Mouse (Mus musculus) left cerebral cortex, adult 9 months (tissue): ENCODE data around the gene Creb3l2.

Experiments used
- DNase-seq, 2 experiments: peaks; one replicate each; pipeline ENCODE4 v3.0.0; 2022; ENCODE audit warnings: low spot score in 2 of 2

Creb3l2 gene

DNA sequence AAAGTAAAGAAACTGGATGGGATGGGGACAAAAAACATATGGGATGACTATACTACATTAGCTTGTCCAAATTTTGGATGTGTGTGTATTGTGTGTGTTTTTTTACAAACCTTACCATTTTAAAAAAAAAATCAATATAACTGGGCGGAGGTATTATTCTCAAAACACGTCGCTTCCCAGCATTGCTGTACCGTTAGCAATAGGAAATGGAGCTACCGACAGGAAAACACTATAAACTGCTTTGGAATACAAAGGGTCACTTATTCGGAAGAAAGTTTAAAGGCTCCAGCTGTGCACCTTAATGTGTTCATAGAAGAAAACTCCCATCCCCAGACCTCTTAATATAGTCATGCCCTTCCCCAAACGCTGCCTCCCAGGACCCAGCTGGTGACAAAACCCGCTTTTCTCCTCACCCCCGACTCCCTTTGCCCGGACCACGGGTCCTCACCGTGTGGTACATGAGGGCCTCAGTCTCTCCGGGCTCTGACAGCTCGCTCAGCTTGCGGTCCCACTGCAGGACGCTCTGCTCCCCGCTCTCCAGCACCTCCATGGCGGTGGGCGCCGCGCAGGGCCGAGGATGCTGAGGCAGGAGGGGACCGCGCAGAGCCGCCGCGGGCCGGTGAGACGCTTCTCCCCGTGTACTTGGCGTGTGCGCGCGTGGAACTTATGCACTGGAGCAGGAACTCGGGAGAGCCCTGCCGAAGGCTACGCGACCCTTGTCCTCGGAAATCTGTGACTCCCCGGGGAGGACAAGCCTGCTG is 515 bp downstream of the Creb3l2 start:
- DNase-seq = no peak

GRCm38 (mm10) chr6:37440491-37441250 is 1.3 kb downstream of the Creb3l2 start:
- DNase-seq = no peak

DNA sequence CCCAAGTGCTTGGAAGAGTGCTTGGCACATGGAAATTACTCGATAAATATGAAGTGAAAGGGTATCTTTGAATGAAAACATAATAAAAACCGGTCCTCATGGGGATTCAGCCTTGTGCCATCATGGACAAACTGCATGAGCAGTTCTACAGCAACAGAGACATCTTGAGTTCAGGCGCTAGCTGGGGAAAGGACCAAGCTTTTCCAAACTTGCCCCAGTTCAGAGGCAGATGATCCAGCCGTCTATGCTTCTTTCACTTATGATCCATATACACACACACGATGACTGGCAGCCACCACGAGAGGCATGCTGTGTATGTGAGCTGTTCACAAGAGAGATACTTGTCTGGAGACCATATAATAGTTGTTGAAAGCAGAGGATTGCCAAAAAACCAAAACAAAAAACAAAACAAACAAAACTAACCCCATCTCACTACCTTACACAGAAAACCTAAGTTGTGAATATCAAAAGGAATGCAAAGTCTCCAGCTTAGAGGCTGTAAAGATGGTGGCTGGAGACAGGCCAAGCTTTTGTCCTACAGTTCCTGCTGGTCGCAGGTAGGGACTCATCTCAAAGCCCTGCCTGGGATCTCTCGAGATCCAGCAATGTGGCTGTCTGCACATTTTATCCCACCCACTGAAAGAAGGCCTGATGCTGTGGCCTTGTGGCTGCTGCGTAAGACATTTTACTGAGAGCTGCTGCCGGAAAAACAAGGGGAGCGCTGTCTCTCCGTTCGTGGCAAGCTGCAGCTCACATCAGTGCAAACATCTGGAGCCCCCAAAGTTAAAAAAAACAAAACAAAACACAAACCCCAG is 2.1 kb downstream of the Creb3l2 start:
- no peak for DNase-seq

GRCm38 (mm10) chr6:37438510-37438909 is 3.4 kb downstream of the Creb3l2 start:
- no peak for DNase-seq

DNA sequence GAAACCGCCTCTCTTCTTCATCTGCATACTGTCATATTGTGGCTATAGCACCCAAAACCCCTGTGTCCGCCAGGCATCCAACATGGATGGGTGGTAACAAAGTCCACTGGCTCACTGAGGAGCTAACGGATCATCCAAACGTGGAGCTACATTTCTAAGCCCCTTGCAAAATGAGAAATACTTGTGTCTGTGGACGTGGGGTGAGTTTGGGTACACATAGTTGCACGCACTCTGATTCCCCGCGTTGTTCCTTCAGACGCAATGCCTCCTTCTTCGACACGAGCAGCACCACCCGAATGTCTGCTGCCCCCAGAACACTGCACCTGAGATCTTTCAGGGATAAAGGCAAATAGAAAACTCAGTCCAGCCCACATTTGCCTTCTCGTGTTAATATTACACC is 4.9 kb downstream of the Creb3l2 start:
- no peak for DNase-seq

- no peak for DNase-seq
These were observed 6.6 kb downstream of the Creb3l2 start for GRCm38 (mm10) chr6:37435391-37435790.

DNA sequence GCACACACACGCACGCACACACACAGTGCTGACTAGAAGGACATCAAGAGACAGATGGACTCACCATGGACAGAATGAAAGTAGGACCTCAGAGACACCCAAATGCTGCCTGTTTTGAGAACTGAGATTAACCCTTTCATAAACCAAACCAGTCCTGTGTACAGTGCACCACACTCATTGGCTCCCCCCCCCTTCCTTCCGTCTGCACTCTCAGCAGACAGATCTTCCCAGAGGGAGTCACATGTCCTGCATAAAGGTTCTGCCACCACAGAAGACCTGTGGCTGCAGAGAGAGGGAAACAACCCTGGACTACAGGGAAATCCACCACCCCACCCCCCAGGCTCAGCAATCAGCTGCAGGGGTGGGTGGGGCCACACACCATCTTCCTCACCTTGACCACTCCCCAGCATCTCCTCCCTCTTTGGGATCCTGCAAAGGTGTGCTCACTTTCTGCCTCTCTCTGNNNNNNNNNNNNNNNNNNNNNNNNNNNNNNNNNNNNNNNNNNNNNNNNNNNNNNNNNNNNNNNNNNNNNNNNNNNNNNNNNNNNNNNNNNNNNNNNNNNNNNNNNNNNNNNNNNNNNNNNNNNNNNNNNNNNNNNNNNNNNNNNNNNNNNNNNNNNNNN is 12.0 kb downstream of the Creb3l2 start:
- no peak for DNase-seq

- no peak for DNase-seq
These were observed 13.0 kb downstream of the Creb3l2 start for GRCm38 (mm10) chr6:37428947-37429346.

- DNase-seq = no peak
These were observed 13.9 kb downstream of the Creb3l2 start for GRCm38 (mm10) chr6:37428044-37428443.

GRCm38 (mm10) chr6:37426615-37427014 is 15.3 kb downstream of the Creb3l2 start:
- no peak for DNase-seq

DNA sequence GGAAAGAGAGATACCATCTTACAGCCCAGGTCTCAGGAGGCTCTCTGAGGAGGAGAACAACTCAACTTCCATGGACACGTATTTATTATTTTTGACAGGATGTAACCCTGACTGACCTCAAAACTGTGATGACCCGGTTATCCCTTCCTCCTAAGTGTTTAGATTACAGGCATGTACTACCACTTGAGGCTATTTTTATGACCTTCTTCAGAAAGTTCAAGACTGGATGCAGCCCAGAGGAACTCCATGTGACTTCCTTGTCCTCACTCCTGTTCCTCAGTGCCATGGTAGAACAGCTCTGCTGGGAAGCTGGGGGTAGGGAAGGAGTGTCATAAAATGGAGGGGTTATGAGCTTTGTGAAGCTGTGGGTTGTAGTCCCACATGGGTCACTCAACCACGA is 16.1 kb downstream of the Creb3l2 start:
- DNase-seq = no peak

GRCm38 (mm10) chr6:37425075-37425474 is 16.9 kb downstream of the Creb3l2 start:
- DNase-seq = no peak

- no peak for DNase-seq
These were observed 17.6 kb downstream of the Creb3l2 start for GRCm38 (mm10) chr6:37424374-37424773.

DNA sequence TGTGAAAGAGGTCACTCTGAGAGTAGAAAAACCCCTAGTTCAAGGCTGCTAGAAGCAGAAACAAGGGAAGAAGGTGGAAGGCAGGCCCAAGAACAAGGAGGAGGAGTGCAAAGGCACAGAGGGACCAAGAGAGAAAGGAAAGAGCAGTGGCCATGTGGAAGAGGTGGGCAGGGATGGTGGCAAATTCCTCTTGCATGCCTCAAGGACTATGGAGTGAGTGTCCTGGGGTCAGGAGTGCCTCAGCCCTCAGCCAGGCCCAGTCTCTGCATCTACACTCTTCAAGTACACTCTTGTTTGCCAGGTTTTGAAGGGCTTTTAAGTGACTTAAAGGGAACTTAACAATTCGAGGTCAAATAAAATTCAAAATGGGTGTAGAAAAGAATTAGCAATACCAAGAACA is 18.6 kb downstream of the Creb3l2 start:
- no peak for DNase-seq

GRCm38 (mm10) chr6:37421124-37421523 is 20.8 kb downstream of the Creb3l2 start:
- DNase-seq = no peak

DNA sequence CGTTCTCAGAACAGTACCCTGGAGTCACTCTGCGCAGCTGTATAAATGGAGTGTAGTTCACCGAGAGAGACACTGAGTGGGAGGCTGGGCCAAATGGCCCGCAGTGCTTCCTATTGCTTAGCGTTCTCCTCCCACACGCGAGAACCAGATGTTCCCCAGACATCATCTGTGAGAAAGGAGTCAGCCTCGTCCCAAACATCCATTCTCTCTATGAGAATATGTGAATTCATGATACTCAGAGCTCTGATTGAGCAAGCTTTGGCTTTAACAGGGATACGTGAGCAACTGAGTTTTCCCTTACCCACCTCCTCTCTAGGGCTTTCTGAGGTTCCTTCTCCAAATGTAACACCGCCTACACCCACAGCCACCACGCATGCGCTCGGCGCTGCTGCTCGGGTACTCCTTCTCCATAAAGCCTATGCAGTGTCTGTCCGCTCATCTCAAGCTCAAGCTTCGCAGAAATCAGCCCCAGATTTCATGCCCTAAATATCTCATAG is 22.5 kb downstream of the Creb3l2 start:
- peak; percentile 89 to 94 for DNase-seq

DNA sequence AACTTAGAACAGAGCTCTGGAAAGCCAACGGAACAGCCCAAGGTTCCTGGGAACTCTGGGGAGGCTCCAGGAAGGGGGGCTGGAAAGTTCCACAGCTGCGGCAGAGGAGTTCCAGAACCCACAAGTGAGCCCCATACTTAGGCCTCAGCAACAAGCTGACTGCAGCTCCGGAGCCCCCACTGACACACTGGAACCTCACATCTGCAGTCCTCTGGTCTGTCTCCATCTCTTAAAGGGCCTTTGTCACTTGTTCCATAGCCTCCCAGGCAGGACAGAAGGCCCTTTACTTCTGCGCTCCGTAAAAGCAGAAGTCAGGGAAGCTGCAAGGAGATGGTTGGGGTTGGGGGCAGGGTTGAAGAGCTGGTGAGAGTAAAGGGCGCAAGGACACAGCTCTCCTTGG is 23.0 kb downstream of the Creb3l2 start:
- peak in 1 of 2 experiments; percentile 47 for DNase-seq

GRCm38 (mm10) chr6:37416743-37417142 is 25.2 kb downstream of the Creb3l2 start:
- DNase-seq = no peak

DNA sequence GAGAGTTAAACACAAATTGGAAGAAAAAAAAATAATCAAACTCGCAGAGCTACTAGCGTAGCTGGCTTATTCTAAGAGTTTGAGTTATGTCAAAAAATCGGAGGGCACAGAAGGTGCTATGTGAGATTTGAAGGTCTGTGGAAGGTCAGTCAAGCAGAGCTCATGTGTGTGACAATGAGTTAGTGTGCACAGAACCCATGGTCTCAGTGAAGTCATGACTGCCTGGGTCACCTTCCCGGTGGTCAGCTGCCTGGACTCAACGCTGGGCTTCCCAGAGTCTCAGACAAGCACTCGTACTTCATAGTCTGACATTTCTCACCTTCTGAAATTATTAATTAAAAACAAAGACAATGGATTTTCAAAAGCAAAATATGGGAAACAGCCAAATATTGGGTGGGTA is 26.4 kb downstream of the Creb3l2 start:
- DNase-seq = no peak

DNA sequence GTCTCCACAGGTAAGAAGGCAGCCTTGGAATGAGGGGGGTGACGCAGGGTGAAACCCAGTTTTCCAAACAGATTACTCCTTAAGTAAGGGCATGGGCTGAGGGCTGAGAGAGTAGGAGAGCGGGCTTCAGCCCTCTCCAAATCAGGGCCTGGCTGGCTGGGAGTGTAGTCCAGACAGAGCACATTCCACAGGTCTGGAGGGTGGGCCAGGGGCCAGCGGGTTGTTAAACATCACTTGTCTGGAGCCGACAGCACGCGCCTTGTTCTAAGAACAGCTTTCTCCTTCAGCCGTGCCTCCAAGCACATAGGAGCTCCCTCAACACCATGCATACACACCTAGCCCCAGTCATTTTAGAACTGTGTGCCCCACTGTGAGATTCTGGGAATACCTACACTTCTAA is 26.9 kb downstream of the Creb3l2 start:
- no peak for DNase-seq

DNA sequence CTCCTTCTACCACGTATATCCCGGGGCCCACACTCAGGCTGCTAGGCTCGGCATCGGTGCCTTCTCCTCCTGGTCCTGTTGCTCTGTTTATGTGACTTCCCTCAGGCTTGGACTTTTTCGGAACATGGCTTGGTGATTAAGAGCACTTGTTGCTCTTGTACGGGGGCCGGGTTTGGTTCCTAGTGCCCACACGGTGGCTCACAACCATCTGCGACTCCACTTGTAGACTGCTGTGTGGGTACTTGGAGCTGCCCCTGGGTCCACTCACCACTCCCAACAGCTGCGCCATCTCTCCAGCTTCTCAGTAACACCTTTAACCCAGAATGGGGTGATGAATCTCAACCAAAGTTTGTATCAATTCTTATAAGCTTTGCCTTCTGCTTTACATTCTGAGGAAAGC is 27.4 kb downstream of the Creb3l2 start:
- DNase-seq = no peak

DNA sequence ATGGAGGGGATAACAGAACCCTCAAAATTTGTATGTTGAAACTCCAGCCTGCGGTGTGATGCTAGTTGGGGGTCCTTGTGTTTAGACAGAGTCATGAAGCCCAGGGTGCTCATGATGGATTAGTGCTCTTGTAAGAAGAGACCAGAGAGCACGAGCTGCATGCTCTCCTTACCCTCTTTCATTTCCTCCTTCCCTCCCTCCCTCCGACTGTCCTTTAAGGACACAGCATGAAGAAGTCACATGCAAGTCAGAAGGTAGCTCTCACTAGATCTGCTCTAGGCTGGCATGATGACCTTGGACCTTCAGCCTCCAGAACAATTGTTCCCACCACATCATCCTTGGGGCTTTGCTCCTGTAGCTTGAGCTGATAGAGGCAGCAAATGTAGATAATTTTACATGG is 30.2 kb downstream of the Creb3l2 start:
- DNase-seq = no peak
